Mouse (Mus musculus): ENCODE measurements at regions not wholly inside any gene's neighbourhood (a gene's known extent, or its start where the extent isn't known, plus 50 kb on each side); places are given as distances from the start of the nearest gene placed in this dataset.

DNA sequence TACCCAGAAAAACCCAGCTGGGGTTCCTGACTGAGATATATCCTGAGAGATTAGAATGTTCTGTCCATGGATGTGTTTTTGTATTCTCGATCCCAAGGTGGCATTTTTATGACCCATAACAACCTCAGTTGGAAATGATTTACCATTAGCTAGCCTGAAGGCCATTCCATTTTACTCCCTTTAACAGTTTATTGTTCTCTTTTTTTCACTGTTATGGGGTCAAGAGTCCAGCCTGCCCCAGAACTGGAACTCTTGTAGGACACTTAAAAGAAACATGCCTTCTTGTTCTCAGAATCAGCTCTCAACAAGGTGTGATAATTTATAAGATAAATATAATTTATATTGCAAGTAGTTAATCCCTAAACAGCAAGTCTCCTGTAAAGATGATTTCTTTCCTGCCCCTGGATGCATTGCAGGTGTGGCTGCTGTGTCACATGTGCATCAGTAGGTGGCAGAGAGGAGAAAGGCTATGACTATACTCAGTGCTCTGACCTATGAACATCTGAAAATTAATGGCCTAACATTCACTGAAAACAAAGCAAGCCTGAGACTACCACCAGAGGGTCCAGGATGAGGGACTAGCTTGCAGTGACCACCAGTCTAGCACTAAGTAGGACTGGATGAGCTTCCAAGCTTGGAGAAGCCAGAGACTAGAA is 181.6 kb upstream of the Gm527 start:
- WGBS = 42% methylated on average over 1 of the region's 1 CpGs
- Histone ChIP-seq H3K4me1 (replicated peaks) (no peaks in the 10 kb centered on the region), H3K27me3 (replicated peaks) (no peaks in the 10 kb centered on the region), H3K36me3 (no peaks in the 10 kb centered on the region), H3K4me3 (replicated peaks) (no peak overlapping the region), H3K27ac (no peak overlapping the region), H3K9ac (no peak overlapping the region), H3K9me3 (no peaks in the 10 kb centered on the region), H3K4me2 (replicated peaks) (no peak overlapping the region)
- ATAC-seq = peak; percentile 98

DNA sequence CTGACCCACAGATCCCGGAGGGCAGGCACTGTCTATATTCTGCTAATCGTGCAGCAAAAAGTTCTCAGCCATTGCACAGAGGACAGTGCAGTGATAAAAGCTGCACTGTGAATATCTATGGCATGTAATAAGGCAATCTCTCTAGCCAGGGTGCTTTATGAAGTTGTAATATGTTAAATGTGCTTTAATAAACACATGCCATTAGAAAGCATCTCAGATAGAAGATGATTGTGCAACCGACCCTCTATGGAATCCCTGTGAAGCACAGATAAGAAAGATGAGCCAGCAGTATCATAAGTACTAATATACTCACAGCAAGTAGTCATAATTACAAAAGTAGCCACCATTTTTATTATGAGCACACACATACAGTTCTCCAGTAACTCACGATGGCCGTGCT is 214.3 kb upstream of the Gm527 start:
- no peak for ATAC-seq
- H3K27ac ChIP-seq = no peak overlapping the region

DNA sequence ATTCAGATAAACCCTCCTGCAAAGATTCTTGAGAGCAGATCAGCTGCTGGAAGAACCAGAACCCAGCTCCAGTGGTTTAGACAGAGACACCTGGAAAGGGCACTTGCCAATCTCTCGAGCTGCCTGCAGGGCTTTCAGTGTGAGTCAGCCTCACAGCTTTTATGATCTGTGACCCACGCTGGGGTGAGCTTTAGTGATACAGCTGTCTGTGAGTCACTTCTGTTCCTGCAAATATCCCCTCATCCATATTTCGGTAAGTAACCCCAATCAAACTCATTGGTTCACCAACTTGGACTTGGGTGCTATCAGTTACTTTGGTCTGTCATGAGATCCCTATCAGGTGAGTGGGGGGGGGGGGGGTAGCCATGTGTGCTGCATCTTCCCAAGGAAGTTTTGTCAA is 216.6 kb upstream of the Gm527 start:
- Histone ChIP-seq H3K4me3 (replicated peaks) (no peak overlapping the region), H3K4me1 (replicated peaks) (no peaks in the 10 kb centered on the region), H3K27me3 (replicated peaks) (no peaks in the 10 kb centered on the region), H3K27ac (no peak overlapping the region), H3K9me3 (no peaks in the 10 kb centered on the region), H3K4me2 (replicated peaks) (no peak overlapping the region), H3K9ac (no peak overlapping the region), H3K36me3 (no peaks in the 10 kb centered on the region)
- WGBS = 61% methylated on average over 3 of the region's 3 CpGs
- ATAC-seq = no peak

More for the DNA sequence above, 214.3 kb upstream of the Gm527 start:
- Histone ChIP-seq H3K4me1 (replicated peaks) (no peaks in the 10 kb centered on the region), H3K4me2 (replicated peaks) (no peak overlapping the region), H3K9me3 (no peaks in the 10 kb centered on the region), H3K9ac (no peak overlapping the region), H3K36me3 (no peaks in the 10 kb centered on the region), H3K27me3 (replicated peaks) (no peaks in the 10 kb centered on the region), H3K4me3 (replicated peaks) (no peak overlapping the region)
- 85% methylated on average over 5 of the region's 5 CpGs for WGBS

DNA sequence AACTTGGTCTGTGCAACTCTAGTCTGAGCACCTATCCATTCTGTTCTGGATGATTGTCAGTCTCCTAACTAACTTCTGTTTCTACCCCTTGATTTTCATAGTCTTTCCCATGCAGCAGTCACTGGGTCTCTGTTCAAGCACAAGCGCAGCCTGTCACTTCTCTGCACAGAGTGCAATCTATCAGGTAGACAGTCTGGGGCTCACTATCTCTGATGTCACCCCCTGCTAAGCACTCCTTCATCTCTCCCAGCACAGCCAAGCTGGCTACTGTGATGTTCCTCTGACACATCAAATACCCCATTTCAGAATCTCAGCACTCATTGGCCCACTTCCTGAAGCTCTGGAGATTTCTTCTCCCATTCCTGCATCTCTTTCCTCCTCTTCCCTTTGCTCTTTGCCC is 220.9 kb upstream of the Fscb start:
- H3K36me3 ChIP-seq = no peaks in the 10 kb centered on the region
- H3K4me1 ChIP-seq (replicated peaks) = no peaks in the 10 kb centered on the region
- no peak overlapping the region for H3K27ac ChIP-seq
- H3K9me3 ChIP-seq = no peaks in the 10 kb centered on the region
- ATAC-seq = no peak
- no peak overlapping the region for H3K4me2 ChIP-seq (replicated peaks)
- WGBS = 76% methylated on average over 1 of the region's 1 CpGs
- no peak overlapping the region for H3K9ac ChIP-seq
- no peak overlapping the region for H3K4me3 ChIP-seq (replicated peaks)
- H3K27me3 ChIP-seq (replicated peaks) = no peaks in the 10 kb centered on the region

DNA sequence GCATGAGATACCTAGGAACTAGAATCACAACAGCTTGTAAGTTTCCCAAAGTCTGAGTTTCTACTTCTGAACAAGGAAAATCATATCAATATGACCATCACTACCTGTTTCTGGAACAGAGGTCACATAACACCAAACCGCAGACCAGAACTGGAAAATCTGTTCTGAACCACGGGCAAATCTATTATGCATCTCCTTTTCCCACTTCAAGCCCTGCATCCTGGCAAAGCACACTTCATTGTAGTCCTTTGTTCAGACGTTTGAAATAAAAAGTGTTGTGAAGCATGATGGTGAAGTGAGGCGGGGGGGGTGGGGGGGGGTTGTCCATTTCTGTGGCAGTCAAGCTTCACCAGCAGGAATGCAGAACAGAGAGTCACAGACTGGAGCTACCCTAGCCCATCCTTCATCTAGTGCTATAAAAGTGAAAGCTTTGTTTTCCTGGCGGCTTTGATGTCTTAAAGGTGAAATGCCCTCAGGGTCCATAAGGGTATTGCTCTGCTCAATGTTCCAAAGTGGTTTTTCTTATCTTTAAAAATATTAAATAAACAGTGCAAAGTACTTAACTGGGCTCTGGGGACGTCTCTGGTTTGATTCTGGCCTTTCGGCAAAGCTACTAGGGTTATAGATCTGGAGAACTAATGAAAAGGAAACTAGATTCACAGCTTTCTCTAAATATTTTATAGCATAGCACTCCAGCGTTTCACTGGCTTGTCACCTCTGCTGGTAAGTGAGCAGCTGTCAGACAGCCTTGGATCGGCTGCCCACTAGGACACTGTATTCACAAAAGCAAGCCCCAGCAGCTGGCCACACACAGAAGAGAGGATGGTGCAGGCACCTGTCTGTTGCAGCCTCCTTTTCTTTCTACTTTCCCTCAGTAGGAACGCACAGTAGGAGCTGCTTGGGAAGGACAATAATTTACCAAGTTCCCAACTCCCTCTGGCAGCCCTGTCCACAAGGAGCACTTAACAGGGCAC is 218.0 kb upstream of the Fscb start:
- 22% methylated on average over 10 of the region's 10 CpGs for WGBS
- Histone ChIP-seq H3K4me3 (replicated peaks) (no peak overlapping the region), H3K36me3 (no peaks in the 10 kb centered on the region), H3K27ac (no peak overlapping the region), H3K9me3 (no peaks in the 10 kb centered on the region), H3K27me3 (replicated peaks) (no peaks in the 10 kb centered on the region), H3K4me2 (replicated peaks) (peak overlapping the region; percentile 17; the same call in 1 of the 2 replicates), H3K9ac (no peak overlapping the region), H3K4me1 (replicated peaks) (no peaks in the 10 kb centered on the region)
- peak; percentile 36; the same call in 1 of the 2 replicates for ATAC-seq

DNA sequence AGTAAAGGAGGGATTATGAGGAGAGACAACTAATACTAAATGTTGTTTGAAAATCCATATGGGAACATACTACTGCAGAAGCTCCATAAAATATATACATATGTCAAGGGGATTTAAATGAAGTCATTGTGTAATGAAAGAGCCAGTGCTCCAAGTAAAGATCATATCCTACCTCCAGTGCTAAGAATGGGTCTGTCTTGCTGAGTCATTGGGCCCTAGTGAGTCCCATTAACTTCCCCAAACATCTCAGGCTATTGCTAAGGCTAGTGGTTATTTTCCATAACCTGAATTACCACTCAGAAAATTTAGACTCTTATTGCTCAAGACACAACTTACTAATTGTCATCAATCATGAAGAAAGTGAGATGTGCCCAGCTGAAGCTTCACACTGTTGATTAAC is 215.2 kb upstream of the Fscb start:
- Histone ChIP-seq H3K4me3 (replicated peaks) (no peak overlapping the region), H3K36me3 (no peaks in the 10 kb centered on the region), H3K4me1 (replicated peaks) (no peaks in the 10 kb centered on the region), H3K27me3 (replicated peaks) (no peaks in the 10 kb centered on the region), H3K9ac (no peak overlapping the region), H3K9me3 (no peaks in the 10 kb centered on the region), H3K4me2 (replicated peaks) (no peak overlapping the region), H3K27ac (no peak overlapping the region)
- no peak for ATAC-seq

DNA sequence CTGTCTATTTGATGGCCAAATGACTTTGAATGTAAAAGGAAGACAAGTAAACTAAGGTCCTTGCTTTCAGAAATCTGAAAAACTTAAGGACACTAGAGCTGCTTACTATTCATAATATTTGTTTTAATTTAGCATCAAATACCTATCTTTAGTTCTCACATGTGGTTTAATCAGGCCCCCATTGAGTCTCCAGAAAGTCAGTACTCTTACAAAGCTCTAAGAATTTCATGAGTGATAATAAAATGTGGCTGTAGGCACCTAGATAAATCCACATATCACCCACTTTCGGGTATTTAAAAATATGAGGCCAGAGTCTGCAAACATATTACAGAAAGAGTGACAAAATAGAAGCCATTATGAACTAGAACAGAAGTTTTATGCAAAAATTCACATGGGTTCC is 214.1 kb upstream of the Fscb start:
- Histone ChIP-seq H3K9ac (no peak overlapping the region), H3K27me3 (replicated peaks) (no peaks in the 10 kb centered on the region), H3K4me3 (replicated peaks) (no peak overlapping the region), H3K9me3 (no peaks in the 10 kb centered on the region), H3K36me3 (no peaks in the 10 kb centered on the region), H3K4me1 (replicated peaks) (no peaks in the 10 kb centered on the region), H3K4me2 (replicated peaks) (no peak overlapping the region), H3K27ac (no peak overlapping the region)
- 87% methylated on average over 1 of the region's 1 CpGs for WGBS
- no peak for ATAC-seq

DNA sequence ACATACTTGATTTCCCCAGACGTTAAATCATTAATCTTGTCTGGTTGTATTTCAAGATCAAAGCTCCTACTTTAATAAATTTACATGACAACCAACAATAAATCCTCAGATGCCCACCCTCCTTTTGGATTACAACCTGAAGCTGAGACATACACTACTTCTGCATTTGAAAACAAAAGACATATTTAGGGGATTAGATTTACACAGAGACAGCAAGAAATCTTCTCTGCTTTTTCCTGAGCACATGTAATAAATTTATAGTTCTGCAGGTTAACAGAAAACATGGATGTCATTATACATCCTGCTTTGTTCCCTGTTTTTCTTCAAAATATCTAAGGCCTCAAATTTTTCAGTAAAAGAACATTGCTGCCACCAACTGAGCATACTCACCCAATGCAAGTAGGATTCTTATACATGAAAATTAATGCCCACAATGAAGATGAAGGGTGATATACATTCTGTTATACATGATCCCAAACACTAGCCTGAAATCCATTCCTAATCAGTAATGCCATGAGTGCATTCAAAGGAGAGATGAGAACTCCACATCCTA is 166.4 kb upstream of the Fscb start:
- Histone ChIP-seq H3K4me1 (replicated peaks) (no peaks in the 10 kb centered on the region), H3K9ac (no peak overlapping the region), H3K36me3 (no peaks in the 10 kb centered on the region), H3K27me3 (replicated peaks) (no peaks in the 10 kb centered on the region), H3K4me3 (replicated peaks) (no peak overlapping the region), H3K27ac (no peak overlapping the region), H3K4me2 (replicated peaks) (no peak overlapping the region), H3K9me3 (no peaks in the 10 kb centered on the region)
- WGBS = 44% methylated on average over 1 of the region's 1 CpGs
- no peak for ATAC-seq

DNA sequence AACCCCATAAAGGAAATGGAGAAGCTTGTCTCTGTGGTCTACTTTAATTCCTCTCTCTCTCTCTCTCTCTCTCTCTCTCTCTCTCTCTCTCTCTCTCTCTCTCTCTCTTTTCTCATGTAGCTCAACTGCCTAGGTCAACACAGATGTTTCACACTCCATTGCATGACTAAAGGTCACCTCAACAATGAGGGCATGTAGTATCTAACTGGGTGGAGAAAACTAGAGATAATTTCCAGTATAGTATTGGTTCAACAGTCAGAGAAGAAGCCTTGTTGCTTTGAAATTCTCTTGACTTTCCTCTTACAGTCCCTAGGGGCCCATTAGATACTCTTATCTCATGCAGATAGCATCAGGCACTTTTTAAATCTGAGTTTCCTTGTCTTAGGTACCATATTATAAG is 140.4 kb upstream of the Fscb start:
- no peaks in the 10 kb centered on the region for H3K4me1 ChIP-seq (replicated peaks)

More for the DNA sequence above, 140.4 kb upstream of the Fscb start:
- H3K4me2 ChIP-seq (replicated peaks) = no peak overlapping the region
- ATAC-seq = peak; percentile 63; the same call in 1 of the 2 replicates
- no peaks in the 10 kb centered on the region for H3K36me3 ChIP-seq
- no peak overlapping the region for H3K9ac ChIP-seq
- no peaks in the 10 kb centered on the region for H3K27me3 ChIP-seq (replicated peaks)
- no peak overlapping the region for H3K4me3 ChIP-seq (replicated peaks)
- H3K27ac ChIP-seq = no peak overlapping the region
- H3K9me3 ChIP-seq = no peaks in the 10 kb centered on the region

Measured in intestine, embryonic 15.5 days (tissue).